Mouse (Mus musculus): ENCODE results near the gene Crybb1. TPM values are rescaled to one million over a fixed set of nuclear protein-coding genes. Genes with fewer than 3 reads are reported as not detected.

Gene Crybb1
- total RNA-seq, 2 experiments from 2014 or later, result 0.35 to 0.81 TPM

GRCm38 (mm10) chr5:112283543-112284202, 28.1 kb downstream of the Crybb1 start:
- intact Hi-C loops (cut with DNase I), result no loop called here
- peak; percentile 50 to 66 for DNase-seq

- intact Hi-C loops (cut with DNase I), result no loop called here
- DNase-seq, result no peak
Observed at GRCm38 (mm10) chr5:112284203-112284582, 28.6 kb downstream of the Crybb1 start.

GRCm38 (mm10) chr5:112285548-112286085, 30.0 kb downstream of the Crybb1 start:
- intact Hi-C loops (cut with DNase I), result no loop called here
- no peak for DNase-seq

GRCm38 (mm10) chr5:112286608-112286983, 31.0 kb downstream of the Crybb1 start:
- intact Hi-C loops (cut with DNase I), result no loop called here
- no peak for DNase-seq

GRCm38 (mm10) chr5:112286984-112287641, 31.5 kb downstream of the Crybb1 start:
- intact Hi-C loops (cut with DNase I), result no loop called here
- no peak for DNase-seq

- no peak for DNase-seq
- intact Hi-C loops (cut with DNase I), result no loop called here
Observed at GRCm38 (mm10) chr5:112287652-112288051, 32.0 kb downstream of the Crybb1 start.

GRCm38 (mm10) chr5:112288193-112289141, 32.9 kb downstream of the Crybb1 start:
- intact Hi-C loops (cut with DNase I), result no loop called here
- DNase-seq, result peak in 1 of 2 experiments; percentile 46

- intact Hi-C loops (cut with DNase I), result no loop called here
- DNase-seq, result peak; percentile 52 to 73
Observed at GRCm38 (mm10) chr5:112289236-112289635, 33.6 kb downstream of the Crybb1 start.

- DNase-seq, result peak; percentile 70 to 79
Observed at GRCm38 (mm10) chr5:112289819-112290535, 34.4 kb downstream of the Crybb1 start.

GRCm38 (mm10) chr5:112290536-112290880, 34.9 kb downstream of the Crybb1 start:
- DNase-seq, result no peak
- intact Hi-C loops (cut with DNase I), result no loop called here

More at GRCm38 (mm10) chr5:112289819-112290535, 34.4 kb downstream of the Crybb1 start:
- intact Hi-C loops (cut with DNase I), result no loop called here

- no peak for DNase-seq
- intact Hi-C loops (cut with DNase I), result no loop called here
Observed at GRCm38 (mm10) chr5:112291866-112292265, 36.3 kb downstream of the Crybb1 start.

GRCm38 (mm10) chr5:112292343-112292980, 36.8 kb downstream of the Crybb1 start:
- intact Hi-C loops (cut with DNase I), result no loop called here
- DNase-seq, result no peak

- intact Hi-C loops (cut with DNase I), result loop anchor here (2.0 kb wide), 1 partner anchor 53 kb away; no protein-coding TSS in a partner anchor
Observed at GRCm38 (mm10) chr5:112293800-112294199, 38.2 kb downstream of the Crybb1 start.

GRCm38 (mm10) chr5:112294696-112295095, 39.1 kb downstream of the Crybb1 start:
- intact Hi-C loops (cut with DNase I), result loop anchor here (2.0 kb wide), 1 partner anchor 54 kb away; no protein-coding TSS in a partner anchor
- DNase-seq, result no peak

More at GRCm38 (mm10) chr5:112293800-112294199, 38.2 kb downstream of the Crybb1 start:
- DNase-seq, result no peak

GRCm38 (mm10) chr5:112295162-112295561, 39.5 kb downstream of the Crybb1 start:
- intact Hi-C loops (cut with DNase I), result loop anchor here (2.0 kb wide), 1 partner anchor 54 kb away; no protein-coding TSS in a partner anchor
- DNase-seq, result no peak

GRCm38 (mm10) chr5:112295564-112295963, 39.9 kb downstream of the Crybb1 start:
- no peak for DNase-seq
- intact Hi-C loops (cut with DNase I), result loop anchor here (2.0 kb wide), 1 partner anchor 55 kb away; no protein-coding TSS in a partner anchor

GRCm38 (mm10) chr5:112296404-112297181, 41.0 kb downstream of the Crybb1 start:
- DNase-seq, result peak in 1 of 2 experiments; percentile 42
- intact Hi-C loops (cut with DNase I), result no loop called here

- intact Hi-C loops (cut with DNase I), result no loop called here
- DNase-seq, result no peak
Observed at GRCm38 (mm10) chr5:112297257-112297656, 41.6 kb downstream of the Crybb1 start.
